Mouse (Mus musculus) heart, postnatal 0 days (tissue): ENCODE measurements at regions not wholly inside any gene's neighbourhood (a gene's known extent, or its start where the extent isn't known, plus 50 kb on each side); places are given as distances from the start of the nearest gene placed in this dataset.

ENCODE experiments used
- ATAC-seq: fragments of 200-750 bp; cut with Nextera tagmentation; 2 replicates; pipeline ENCODE4 v1.8.0; 2017; ENCODE audit warnings: low read depth, moderate number of reproducible peaks, moderate library complexity; ENCODE audit not compliant: insufficient read depth
- DNase-seq: peaks from one replicate; pipeline ENCODE4 v3.0.0-alpha.2; 2016; ENCODE audit warnings: low spot score
- H3K27ac ChIP-seq: fragments of 300-500 bp; sonication (generic); 2 replicates; pipeline ENCODE4 v1.5.1; 2014; ENCODE audit warnings: low read depth, mild to moderate bottlenecking
- H3K27me3 ChIP-seq: fragments of 300-500 bp; sonication (generic); 2 replicates; pipeline ENCODE4 v1.6.1; 2014; ENCODE audit warnings: low read length, mixed read lengths; ENCODE audit not compliant: control insufficient read depth, insufficient read depth
- H3K36me3 ChIP-seq: fragments of 300-500 bp; sonication (generic); replicated peaks from 2 replicates; pipeline ENCODE4 v1.6.1; 2014; ENCODE audit warnings: low read length, mixed read lengths; ENCODE audit not compliant: control insufficient read depth, insufficient read depth
- H3K4me1 ChIP-seq: fragments of 300-500 bp; sonication (generic); 2 replicates; pipeline ENCODE4 v1.6.1; 2014; ENCODE audit warnings: antibody characterized with exemption; ENCODE audit not compliant: control insufficient read depth, insufficient read depth
- H3K4me2 ChIP-seq: fragments of 300-500 bp; sonication (generic); 2 replicates; pipeline ENCODE4 v1.6.1; 2014; ENCODE audit warnings: low read depth, mild to moderate bottlenecking, low read length, moderate library complexity
- H3K4me3 ChIP-seq: fragments of 300-500 bp; sonication (generic); 2 replicates; pipeline ENCODE4 v1.5.1; 2014; ENCODE audit warnings: low read depth, low read length
- H3K9ac ChIP-seq: fragments of 300-500 bp; sonication (generic); replicated peaks from 2 replicates; pipeline ENCODE4 v1.6.1; 2014; ENCODE audit warnings: low read depth, low read length, mixed read lengths
- H3K9me3 ChIP-seq: fragments of 300-500 bp; sonication (generic); replicated peaks from 2 replicates; pipeline ENCODE4 v1.6.1; 2016; ENCODE audit warnings: low read length; ENCODE audit not compliant: control insufficient read depth
- CTCF ChIP-seq: IDR thresholded peaks from 2 replicates; pipeline ENCODE4 v1.5.1; 2016; ENCODE audit warnings: antibody characterized with exemption, control low read depth, low read depth
- EP300 ChIP-seq: IDR thresholded peaks from 2 replicates; pipeline ENCODE4 v1.6.1; 2016; ENCODE audit warnings: antibody characterized with exemption, low read depth
- WGBS: fragments of 180-500 bp; shearing (Covaris S2); extraction: QIAGEN DNeasy Blood & Tissue Kit; methylation state at CpG from one replicate; pipeline ENCODE4 v1.1.7; 2014; 5-methylcytosine and 5-hydroxymethylcytosine counted together

DNA sequence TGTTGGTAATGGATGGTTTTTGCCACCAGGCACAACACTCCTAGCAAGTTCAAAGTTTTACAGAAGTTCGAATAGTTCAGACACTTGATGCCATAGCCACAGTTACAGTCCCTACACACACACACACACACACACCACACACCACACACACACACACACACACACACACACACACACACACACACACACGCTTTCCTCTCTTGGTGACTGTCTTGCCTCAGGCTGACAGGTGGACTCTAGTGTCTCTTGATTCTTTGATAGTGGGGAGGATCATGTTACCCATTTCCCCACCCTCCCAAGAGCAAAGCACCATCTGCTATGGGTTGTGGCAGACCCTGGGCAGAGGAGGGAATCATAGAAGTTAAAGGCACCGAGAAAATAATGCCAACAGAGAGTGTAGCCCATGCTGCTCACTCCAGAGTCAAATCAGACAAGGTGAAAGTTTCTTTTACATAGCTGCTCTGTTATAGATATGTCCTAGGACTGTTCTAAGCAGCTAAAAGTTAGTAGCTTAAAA lies 75.9 kb downstream of the Klhl25 start:
- Histone ChIP-seq H3K9me3 (no peaks in the 10 kb centered on the region), H3K4me2 (no peak overlapping the region), H3K9ac (no peak overlapping the region), H3K4me1 (no peaks in the 10 kb centered on the region), H3K27me3 (no peaks in the 10 kb centered on the region), H3K4me3 (no peak overlapping the region), H3K36me3 (no peaks in the 10 kb centered on the region), H3K27ac (no peak overlapping the region)
- DNase-seq: no peak
- TF ChIP-seq EP300: no peak
- 49% methylated on average over 3 of the region's 3 CpGs for WGBS
- ATAC-seq: no peak

GRCm38 (mm10) chr7:75927537-75927936 lies 79.4 kb downstream of the Klhl25 start:
- H3K4me2 ChIP-seq: no peak overlapping the region
- no peak overlapping the region for H3K27ac ChIP-seq
- DNase-seq (peak; percentile 33), ATAC-seq (no peak)
- H3K4me1 ChIP-seq: no peaks in the 10 kb centered on the region
- no peaks in the 10 kb centered on the region for H3K27me3 ChIP-seq
- H3K36me3 ChIP-seq: no peaks in the 10 kb centered on the region
- no peaks in the 10 kb centered on the region for H3K9me3 ChIP-seq
- H3K4me3 ChIP-seq: no peak overlapping the region
- TF ChIP-seq EP300: no peak
- TF ChIP-seq CTCF: peak; percentile 62
- 22% methylated on average over 4 of the region's 4 CpGs for WGBS
- no peak overlapping the region for H3K9ac ChIP-seq

DNA sequence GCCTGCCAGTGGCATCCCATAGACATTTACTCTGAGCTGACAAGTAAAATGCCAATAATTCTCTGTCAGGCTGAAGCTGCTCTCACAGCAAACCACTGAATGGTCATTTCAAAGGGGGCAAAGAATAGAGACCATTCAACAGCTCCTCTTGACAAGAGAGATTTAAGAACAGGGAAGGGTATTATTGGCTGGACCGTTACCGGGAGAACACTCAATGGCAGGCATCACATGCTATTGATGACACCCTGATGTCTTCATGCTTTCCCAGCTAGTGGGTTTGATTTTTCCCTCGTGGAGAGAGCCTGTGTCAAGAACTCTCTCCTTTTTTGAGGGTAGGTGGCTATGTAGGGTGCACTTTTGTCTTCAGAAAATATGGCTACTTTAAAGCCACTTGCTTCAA lies 95.7 kb downstream of the Klhl25 start:
- TF ChIP-seq EP300: no peak
- no peak for TF ChIP-seq CTCF
- Histone ChIP-seq H3K36me3 (no peaks in the 10 kb centered on the region), H3K9me3 (no peaks in the 10 kb centered on the region), H3K4me1 (no peaks in the 10 kb centered on the region), H3K27ac (no peak overlapping the region), H3K4me2 (no peak overlapping the region), H3K4me3 (no peak overlapping the region), H3K9ac (no peak overlapping the region), H3K27me3 (no peaks in the 10 kb centered on the region)
- WGBS: 65% methylated on average over 3 of the region's 3 CpGs
- DNase-seq (no peak), ATAC-seq (no peak)

GRCm38 (mm10) chr7:75955671-75956070 lies 107.6 kb downstream of the Klhl25 start:
- ATAC-seq: no peak

GRCm38 (mm10) chr7:75957366-75957765 lies 109.3 kb downstream of the Klhl25 start:
- H3K27ac ChIP-seq: no peak overlapping the region
- no peaks in the 10 kb centered on the region for H3K9me3 ChIP-seq
- WGBS: 78% methylated on average over 5 of the region's 5 CpGs
- H3K9ac ChIP-seq: no peak overlapping the region
- H3K4me1 ChIP-seq: no peaks in the 10 kb centered on the region
- TF ChIP-seq EP300: no peak
- TF ChIP-seq CTCF: no peak
- H3K4me3 ChIP-seq: no peak overlapping the region
- DNase-seq (no peak), ATAC-seq (no peak)
- no peaks in the 10 kb centered on the region for H3K36me3 ChIP-seq
- no peak overlapping the region for H3K4me2 ChIP-seq
- no peaks in the 10 kb centered on the region for H3K27me3 ChIP-seq

More at GRCm38 (mm10) chr7:75955671-75956070, 107.6 kb downstream of the Klhl25 start:
- no peak overlapping the region for H3K4me3 ChIP-seq
- TF ChIP-seq EP300 (no peak), CTCF (no peak)
- DNase-seq: no peak
- no peak overlapping the region for H3K4me2 ChIP-seq
- no peaks in the 10 kb centered on the region for H3K27me3 ChIP-seq
- H3K9me3 ChIP-seq: no peaks in the 10 kb centered on the region
- 71% methylated on average over 9 of the region's 9 CpGs for WGBS
- no peak overlapping the region for H3K27ac ChIP-seq
- H3K4me1 ChIP-seq: no peaks in the 10 kb centered on the region
- H3K36me3 ChIP-seq: no peaks in the 10 kb centered on the region
- H3K9ac ChIP-seq: no peak overlapping the region

DNA sequence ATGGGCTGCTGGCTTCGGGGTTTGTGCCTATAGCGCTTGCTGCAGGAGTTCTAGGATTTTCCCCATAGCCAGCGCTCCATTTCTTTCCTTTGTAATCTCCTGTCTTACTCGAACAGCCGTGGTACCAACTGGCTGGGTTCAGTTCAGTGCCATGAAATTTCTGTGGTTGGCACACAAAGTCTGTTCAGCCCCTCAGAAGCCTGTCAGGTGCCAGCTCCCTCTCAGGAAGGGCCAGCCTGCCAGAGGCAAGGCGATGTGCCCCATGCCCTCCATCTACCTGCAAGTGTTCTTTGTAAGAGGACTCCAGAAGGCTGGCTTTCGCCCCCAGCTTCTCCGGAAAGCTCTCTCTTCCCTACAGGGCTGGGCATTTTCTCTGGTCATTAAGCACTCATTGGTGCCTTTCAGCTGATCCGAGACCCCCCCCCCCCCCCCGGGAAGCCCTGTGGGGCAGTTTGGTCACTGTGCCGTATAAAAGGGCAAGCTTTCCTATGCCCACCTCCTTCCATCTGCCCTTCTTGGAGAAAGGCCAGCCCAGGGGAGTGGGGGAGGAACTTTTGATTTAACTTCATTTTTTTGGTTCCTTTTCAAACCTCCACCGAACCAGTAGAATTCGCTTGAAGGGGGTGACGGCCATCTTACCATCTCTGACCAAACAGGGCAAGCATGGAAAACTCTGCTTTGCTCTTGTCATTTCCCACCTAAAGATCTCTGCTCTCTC lies 112.0 kb downstream of the Klhl25 start:
- H3K27ac ChIP-seq: no peak overlapping the region
- TF ChIP-seq CTCF: no peak
- TF ChIP-seq EP300: no peak
- H3K9ac ChIP-seq: no peak overlapping the region
- no peaks in the 10 kb centered on the region for H3K27me3 ChIP-seq
- H3K36me3 ChIP-seq: no peaks in the 10 kb centered on the region
- H3K9me3 ChIP-seq: no peaks in the 10 kb centered on the region
- no peak overlapping the region for H3K4me3 ChIP-seq
- no peak for ATAC-seq
- H3K4me2 ChIP-seq: no peak overlapping the region
- WGBS: 80% methylated on average over 14 of the region's 14 CpGs
- DNase-seq: no peak
- H3K4me1 ChIP-seq: no peaks in the 10 kb centered on the region
